Mouse (Mus musculus) neutrophil, adult 65 days (primary cell): ENCODE results near the gene Olfr550. TPM values are rescaled to one million over a fixed set of nuclear protein-coding genes. Genes with fewer than 3 reads are reported as not detected.

Source experiments
- total RNA-seq: library from RNA; stranded (reverse); gene quantifications from 2 replicates; pipeline ENCODE4 v1.2.4, GENCODE M21; 2023

The Olfr550 gene
- not detected in 2 replicates for total RNA-seq

DNA sequence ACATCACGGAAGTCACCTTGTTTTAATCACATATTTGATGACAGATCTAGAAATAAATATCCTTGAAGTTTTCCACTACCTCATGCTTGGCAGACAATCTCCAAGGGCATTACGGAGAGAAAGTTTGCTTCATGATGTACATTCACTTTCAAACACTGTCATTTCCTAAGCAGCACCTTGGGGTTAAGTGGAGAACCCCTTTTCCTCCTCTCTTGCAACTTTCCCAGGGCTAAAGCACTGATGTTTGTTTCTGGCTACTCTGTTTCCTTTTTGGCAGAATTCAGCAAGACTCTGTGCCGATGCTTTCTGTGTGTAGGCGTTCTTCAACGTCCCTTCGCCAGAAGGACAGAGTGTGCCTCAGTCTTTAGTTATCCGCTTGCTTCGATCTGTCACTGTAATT is at the start of gene Olfr550:
TSS of gene Olfr550 (plus strand) at position 301 of the 400 bp plus-strand sequence.

DNA sequence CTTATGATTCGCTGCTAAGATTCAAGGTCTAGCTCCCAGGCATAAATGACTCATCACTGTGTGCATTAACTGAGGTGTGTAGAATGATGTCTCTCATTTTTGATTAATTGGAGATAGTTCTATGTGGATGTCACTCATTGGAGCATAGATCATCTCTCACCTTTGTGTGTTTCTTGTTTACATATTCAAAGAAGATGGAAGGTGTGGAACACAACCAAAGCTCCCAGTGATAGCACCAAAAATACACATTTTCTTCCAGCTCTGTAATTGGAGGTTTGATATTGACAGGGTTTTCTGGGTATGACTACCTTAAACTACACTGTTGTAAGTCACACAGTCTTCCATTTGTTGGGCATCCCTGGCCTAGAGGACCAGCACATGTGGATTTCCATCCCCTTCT is 36.8 kb upstream of the Olfr550 start, which contains the start of gene Olfr547:
TSS of gene Olfr547 (plus strand) at position 301 of the 400 bp plus-strand sequence.

DNA sequence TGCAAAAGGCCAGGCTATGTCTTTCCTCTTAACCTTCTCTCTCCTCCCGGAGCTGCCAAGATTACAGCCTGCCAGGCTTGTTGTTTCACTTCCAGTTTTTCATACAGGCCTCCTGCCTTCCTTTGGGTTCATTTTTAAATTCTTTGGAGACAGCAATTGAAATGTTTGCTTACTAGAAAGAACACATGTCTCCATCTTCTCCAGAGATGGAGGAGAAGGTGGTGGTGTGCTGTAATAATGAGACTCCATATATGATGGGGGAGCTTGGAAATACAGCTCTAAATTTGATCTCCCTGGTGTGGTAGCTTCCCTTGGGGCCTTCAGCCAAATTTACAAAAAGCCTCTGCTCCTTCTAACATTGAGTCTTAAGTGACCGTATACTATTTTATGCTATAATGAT is 30.6 kb upstream of the Olfr550 start, which contains the start of gene Olfr548-ps1:
TSS of gene Olfr548-ps1 (plus strand) at position 301 of the 400 bp plus-strand sequence.

DNA sequence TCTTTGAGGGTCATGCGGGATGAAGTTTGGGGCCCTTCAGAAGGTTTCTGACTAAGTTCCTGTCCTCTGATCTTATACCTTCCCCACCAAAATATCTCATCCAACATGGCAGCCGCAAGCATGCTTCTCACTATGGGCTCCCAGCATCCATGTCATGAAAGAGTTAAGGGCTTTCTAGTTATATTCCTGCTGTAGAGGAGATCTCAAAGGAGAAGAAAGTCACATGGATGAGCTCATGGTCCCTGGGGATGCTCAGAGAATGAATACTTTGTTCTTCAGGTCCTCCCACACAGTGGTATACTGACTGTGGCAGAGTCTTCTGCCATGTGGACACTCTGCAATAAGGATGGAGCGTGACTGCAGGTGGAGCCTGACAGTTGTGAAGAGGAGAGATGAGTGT is 21.7 kb upstream of the Olfr550 start, which contains the start of gene Olfr549:
TSS of gene Olfr549 (plus strand) at position 301 of the 400 bp plus-strand sequence.

DNA sequence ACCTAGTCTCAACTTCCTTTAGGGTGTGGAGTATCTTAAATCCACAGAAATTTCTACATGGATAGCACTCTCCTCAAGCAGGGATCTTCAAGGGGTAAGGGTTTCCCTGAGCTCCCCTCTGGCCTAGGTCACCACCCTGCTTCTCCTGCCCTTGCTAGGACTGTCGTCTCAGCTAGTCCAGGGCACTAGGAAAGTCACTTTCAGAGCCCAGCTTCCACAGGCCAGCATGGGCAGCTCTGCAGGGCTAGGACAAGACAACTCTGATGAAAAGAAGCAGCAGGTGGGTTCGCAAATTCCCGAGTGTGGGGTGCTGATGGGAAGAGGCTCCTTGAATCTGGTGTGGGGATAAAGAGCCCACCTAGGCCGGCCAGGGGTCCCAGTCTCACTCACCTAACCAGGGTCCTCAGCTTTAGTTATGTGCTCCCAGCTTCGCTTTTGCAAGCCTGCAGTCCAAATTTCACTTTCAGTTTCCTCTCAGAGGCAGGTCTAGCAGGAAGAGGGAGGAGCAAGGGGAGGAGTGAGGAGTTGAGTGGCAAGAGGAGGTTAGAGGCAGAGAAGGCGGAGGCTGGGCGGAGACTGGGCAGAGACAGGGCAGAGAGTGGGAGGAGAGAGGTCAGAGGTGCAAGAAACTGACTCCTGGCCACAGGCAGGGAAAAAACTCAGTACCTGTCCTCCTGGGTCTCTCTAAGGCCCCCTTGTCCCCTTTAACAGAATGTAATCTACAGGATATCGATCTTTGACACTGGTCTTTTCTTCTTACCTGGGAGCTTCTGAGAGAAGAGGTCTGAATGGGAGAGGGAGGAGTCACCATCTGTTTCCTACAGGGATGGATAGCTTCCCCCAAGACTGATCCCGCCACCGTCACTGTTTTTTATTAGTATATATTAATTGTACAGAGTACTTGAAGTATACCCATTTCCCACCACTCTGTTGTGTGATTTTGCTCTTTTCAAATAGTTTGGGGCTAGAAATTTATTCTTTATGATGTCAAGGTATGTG is 5.9 kb upstream of the Olfr550 start, which contains the start of gene Trim21:
TSS of gene Trim21 (minus strand) at position 488 of the 999 bp plus-strand sequence.

DNA sequence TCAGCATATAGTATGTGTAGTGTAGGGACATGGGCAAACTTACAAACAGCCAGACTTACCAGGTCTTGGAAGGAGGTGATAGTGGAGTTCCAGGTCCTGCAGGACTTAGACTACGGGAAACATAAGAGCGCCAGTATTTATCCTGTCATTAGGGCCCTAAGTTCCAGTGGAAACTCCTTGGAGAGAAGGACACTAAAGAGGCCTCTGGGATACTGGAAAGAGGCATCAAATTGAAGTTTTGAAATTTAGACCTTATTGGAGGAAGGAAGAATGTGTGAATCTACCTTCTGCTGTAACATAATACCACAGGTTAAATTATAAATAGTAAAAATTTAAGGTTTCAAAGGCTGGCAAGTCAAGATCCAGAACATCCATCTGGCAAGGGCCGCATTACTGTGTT is 20.5 kb downstream of the Olfr550 start, which contains the start of gene Olfr551:
TSS of gene Olfr551 (minus strand) at position 101 of the 400 bp plus-strand sequence.

DNA sequence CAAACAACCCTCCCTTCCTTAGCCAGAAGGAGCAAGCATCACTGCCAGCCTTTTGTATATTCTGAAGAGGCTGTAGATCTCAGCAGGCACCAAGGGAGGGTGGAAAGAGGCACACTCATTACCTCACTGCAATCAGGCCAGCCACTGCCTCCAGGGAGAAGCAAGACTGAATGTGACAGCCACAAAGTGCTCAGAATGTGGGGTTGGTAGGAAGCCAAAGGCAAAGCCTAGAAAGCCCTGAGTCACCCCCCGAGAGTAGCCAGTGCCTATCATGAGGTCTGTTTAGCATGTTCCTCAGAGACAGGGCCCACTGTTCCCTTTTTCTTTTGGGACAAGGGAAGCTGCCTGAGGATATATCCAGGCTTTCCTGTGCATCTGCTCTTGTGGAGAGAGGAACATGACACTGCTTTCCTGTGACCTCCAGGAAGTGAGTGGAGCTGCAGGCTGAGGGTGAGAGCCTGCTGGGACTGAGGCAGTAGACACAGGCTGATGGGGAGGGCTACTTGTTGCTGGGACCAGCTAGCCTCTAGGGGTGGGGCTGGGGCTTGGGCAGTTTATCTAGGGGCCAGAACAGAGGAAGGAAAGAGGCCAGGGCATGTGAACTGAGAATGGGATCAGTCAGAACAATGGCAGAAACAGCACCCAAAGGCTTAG is 26.3 kb downstream of the Olfr550 start, which contains the start of gene Olfr552:
TSS of gene Olfr552 (plus strand) at position 393 of the 654 bp plus-strand sequence.

DNA sequence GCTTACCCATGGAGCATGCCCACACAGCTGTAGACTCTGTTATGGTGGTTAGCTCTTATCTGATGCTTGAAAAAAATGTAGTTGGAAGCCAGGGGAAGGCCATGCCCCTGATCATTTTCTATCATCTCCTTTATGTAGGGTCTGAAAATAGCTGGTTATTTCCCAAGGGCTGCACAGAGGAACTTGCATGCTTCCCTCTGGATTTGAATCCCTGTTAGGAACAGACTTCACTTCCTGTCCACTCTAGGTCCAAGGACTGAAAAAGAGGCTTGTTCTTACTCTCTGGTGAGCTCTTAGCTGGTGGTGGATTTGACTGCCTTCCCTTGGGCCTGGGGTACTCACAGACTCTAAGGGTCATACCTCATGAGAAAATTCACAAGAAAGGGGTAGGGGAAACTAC is 46.9 kb downstream of the Olfr550 start, which contains the start of gene Olfr553:
TSS of gene Olfr553 (minus strand) at position 101 of the 400 bp plus-strand sequence.

Other genes with a start within 250 kb of the Olfr550 start
- gene Rrm1, start 129.7 kb upstream of the Olfr550 start, total RNA-seq, result 66.2 and 90.8 TPM in 2 replicates
- gene Olfr543, start 89.8 kb upstream of the Olfr550 start, total RNA-seq, result not detected in 2 replicates
- not detected in 2 replicates for gene Olfr544, start 83.1 kb upstream of the Olfr550 start, total RNA-seq
- gene Olfr545, start 71.9 kb upstream of the Olfr550 start, total RNA-seq, result not detected in 2 replicates
- gene Olfr547, start 36.7 kb upstream of the Olfr550 start, total RNA-seq, result not detected in 2 replicates
- not detected in 2 replicates for gene Olfr548-ps1, start 30.5 kb upstream of the Olfr550 start, total RNA-seq
- not detected in 2 replicates for gene Olfr549, start 21.6 kb upstream of the Olfr550 start, total RNA-seq
- 15.1 and 20.6 TPM in 2 replicates for gene Trim21, start 6.0 kb upstream of the Olfr550 start, total RNA-seq
- gene Olfr551, start 20.4 kb downstream of the Olfr550 start, total RNA-seq, result not detected in 2 replicates
- 0.19 TPM in 1 of 2 replicates, not detected in the other for gene Olfr552, start 26.3 kb downstream of the Olfr550 start, total RNA-seq
- not detected in 2 replicates for gene Olfr553, start 46.8 kb downstream of the Olfr550 start, total RNA-seq
- gene Olfr554, start 67.0 kb downstream of the Olfr550 start, total RNA-seq, result not detected in 2 replicates
- not detected in 2 replicates for gene Olfr555, start 87.4 kb downstream of the Olfr550 start, total RNA-seq
- gene Olfr556, start 93.5 kb downstream of the Olfr550 start, total RNA-seq, result not detected in 2 replicates
- gene Trim68, start 115.9 kb downstream of the Olfr550 start, total RNA-seq, result 2.0 and 2.8 TPM in 2 replicates
- gene Olfr557, start 124.5 kb downstream of the Olfr550 start, total RNA-seq, result not detected in 2 replicates
- gene Olfr558, start 130.8 kb downstream of the Olfr550 start, total RNA-seq, result not detected in 2 replicates
- gene Olfr33, start 147.6 kb downstream of the Olfr550 start, total RNA-seq, result not detected in 2 replicates
- gene Olfr559, start 156.0 kb downstream of the Olfr550 start, total RNA-seq, result not detected in 2 replicates
- gene Olfr560, start 187.9 kb downstream of the Olfr550 start, total RNA-seq, result not detected in 2 replicates
- gene Olfr78, start 188.0 kb downstream of the Olfr550 start, total RNA-seq, result not detected in 2 replicates
- not detected in 2 replicates for gene Olfr561, start 199.8 kb downstream of the Olfr550 start, total RNA-seq
- gene Olfr564, start 232.0 kb downstream of the Olfr550 start, total RNA-seq, result not detected in 2 replicates